Mouse (Mus musculus) CH12F3 (cell line): ENCODE data around the gene Themis2.
"Not testable (repeated sequence)": the region's sequence is repeated elsewhere in the genome, so short reads cannot be mapped to it uniquely, and the experiment has no call there.

Experiments
- in situ Hi-C: fragments of 300-500 bp; cut with MboI; formaldehyde crosslinking; loops from 2 replicates; pipeline ENCODE4 v1.14.3; 2020; ENCODE audit warnings: low sequenced_read_pairs

The Themis2 gene

GRCm38 (mm10) chr4:132760296-132760695 is 35.9 kb downstream of the Themis2 start:
- in situ Hi-C loops, result no loop called here

- in situ Hi-C loops, result no loop called here
Observed at GRCm38 (mm10) chr4:132757633-132758351, 38.4 kb downstream of the Themis2 start.

- in situ Hi-C loops, result no loop called here
Observed at GRCm38 (mm10) chr4:132756974-132757373, 39.2 kb downstream of the Themis2 start, which contains the start of gene Smpdl3b. Gene Smpdl3b, minus strand, starts transcription at chr4:132757252.

GRCm38 (mm10) chr4:132752992-132753391 is 43.2 kb downstream of the Themis2 start:
- in situ Hi-C loops, result no loop called here

GRCm38 (mm10) chr4:132749258-132749982 is 46.8 kb downstream of the Themis2 start:
- in situ Hi-C loops, result no loop called here

- in situ Hi-C loops, result no loop called here
Observed at GRCm38 (mm10) chr4:132748778-132749177, 47.4 kb downstream of the Themis2 start.

- in situ Hi-C loops, result no loop called here
Observed at GRCm38 (mm10) chr4:132747664-132748259, 48.4 kb downstream of the Themis2 start.

GRCm38 (mm10) chr4:132746911-132747517 is 49.2 kb downstream of the Themis2 start:
- in situ Hi-C loops, result no loop called here

GRCm38 (mm10) chr4:132743992-132744911 is 51.9 kb downstream of the Themis2 start:
- in situ Hi-C loops, result no loop called here

- in situ Hi-C loops, result no loop called here
Observed at GRCm38 (mm10) chr4:132741491-132741890, 54.7 kb downstream of the Themis2 start.

- in situ Hi-C loops, result not testable (repeated sequence)
Observed at GRCm38 (mm10) chr4:132737154-132737553, 59.0 kb downstream of the Themis2 start.

- in situ Hi-C loops, result no loop called here
Observed at GRCm38 (mm10) chr4:132735894-132736293, 60.3 kb downstream of the Themis2 start.

GRCm38 (mm10) chr4:132735389-132735788 is 60.8 kb downstream of the Themis2 start:
- in situ Hi-C loops, result no loop called here

GRCm38 (mm10) chr4:132734766-132735165 is 61.4 kb downstream of the Themis2 start:
- in situ Hi-C loops, result no loop called here

GRCm38 (mm10) chr4:132733071-132733770 is 63.0 kb downstream of the Themis2 start:
- in situ Hi-C loops, result no loop called here

GRCm38 (mm10) chr4:132732148-132732684 is 64.0 kb downstream of the Themis2 start, which contains the start of gene Xkr8:
Gene Xkr8, minus strand, starts transcription at chr4:132732546.
- in situ Hi-C loops, result no loop called here
